Mouse (Mus musculus) cortical plate, adult 2 months (tissue): ENCODE measurements around the gene Eif2b3.

Experiments used
- CTCF ChIP-seq: fragments of 200-500 bp; IDR thresholded peaks from 2 replicates; pipeline ENCODE4 v1.5.1; 2011; ENCODE audit warnings: mild to moderate bottlenecking, control low read depth, low read length; ENCODE audit not compliant: insufficient read depth; ENCODE audit errors: extremely low read depth
- POLR2A ChIP-seq: fragments of 200-500 bp; IDR thresholded peaks from 2 replicates; pipeline ENCODE4 v1.6.1; 2011; ENCODE audit warnings: mild to moderate bottlenecking, low read length, control low read depth; ENCODE audit not compliant: insufficient read depth; ENCODE audit errors: extremely low read depth

DNA sequence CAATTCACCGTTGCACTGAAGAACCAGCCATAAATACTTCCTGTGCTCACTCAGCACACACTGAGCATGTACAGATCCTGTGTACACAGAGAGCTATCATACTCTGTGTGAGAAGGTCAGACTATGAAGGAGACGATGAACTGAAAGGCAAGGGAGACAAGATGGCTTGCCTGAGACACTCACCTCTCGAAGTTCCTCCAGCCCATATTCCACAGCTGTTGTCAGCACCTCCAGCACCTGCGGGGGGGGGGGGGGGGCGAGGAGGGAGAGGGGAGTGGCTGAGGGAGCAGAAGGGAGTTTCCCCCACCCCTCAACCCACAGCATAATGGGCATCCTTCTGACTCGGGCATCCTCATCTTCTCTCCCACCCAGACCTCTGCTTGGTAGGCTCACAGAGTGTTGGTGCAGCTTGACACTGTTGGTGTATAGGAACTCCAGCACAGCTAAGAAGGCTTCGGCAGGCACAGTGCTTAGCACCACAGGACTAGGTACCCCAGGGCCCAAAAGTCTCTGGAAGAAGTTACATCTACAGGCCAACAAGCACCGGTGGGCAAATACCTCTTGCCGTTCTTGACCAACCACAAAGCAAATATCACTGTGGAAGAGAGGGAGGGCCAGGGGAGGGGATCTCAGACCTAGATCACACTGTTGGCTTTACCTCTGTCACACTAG, 104.5 kb downstream of the Eif2b3 start:
- no peak for TF ChIP-seq POLR2A
- TF ChIP-seq CTCF: no peak
